Mouse (Mus musculus) A20 (cell line): ENCODE results near the gene Ptprcap.

ENCODE experiments used
- DNase-seq: peaks from one replicate; pipeline ENCODE4 v3.0.0-alpha.2; 2011; ENCODE audit warnings: low read depth, low spot score

Ptprcap gene

GRCm38 (mm10) chr19:4153232-4153654 lies at the start of gene Ptprcap:
TSS of gene Ptprcap (plus strand) at chr19:4153604.
- DNase-seq, result no peak

- DNase-seq, result peak; percentile 73
Measured at GRCm38 (mm10) chr19:4103792-4104191, 49.6 kb upstream of the Ptprcap start.

DNA sequence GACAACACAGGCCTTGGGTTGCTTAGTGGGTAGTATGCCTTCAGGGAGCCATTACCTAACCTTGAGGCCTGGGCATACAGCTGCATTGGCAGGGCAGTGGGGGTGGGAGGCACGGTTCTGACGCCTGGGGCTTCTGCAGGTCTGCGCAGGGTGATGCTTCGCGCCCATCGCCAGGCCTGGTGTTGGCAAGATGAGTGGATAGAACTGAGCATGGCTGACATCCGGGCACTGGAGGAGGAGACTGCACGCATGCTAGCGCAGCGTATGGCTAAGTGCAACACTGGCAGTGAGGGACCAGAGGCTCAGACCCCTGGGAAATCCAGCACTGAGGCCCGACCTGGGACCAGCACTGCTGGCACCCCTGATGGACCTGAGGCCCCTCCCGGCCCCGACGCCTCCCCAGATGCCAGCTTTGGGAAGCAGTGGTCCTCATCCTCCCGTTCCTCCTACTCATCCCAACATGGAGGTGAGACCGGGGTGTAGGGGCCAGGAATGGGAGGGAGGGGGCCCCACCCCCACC lies 48.7 kb upstream of the Ptprcap start:
- no peak for DNase-seq

- DNase-seq, result no peak
Measured at GRCm38 (mm10) chr19:4106654-4107053, 46.8 kb upstream of the Ptprcap start.

DNA sequence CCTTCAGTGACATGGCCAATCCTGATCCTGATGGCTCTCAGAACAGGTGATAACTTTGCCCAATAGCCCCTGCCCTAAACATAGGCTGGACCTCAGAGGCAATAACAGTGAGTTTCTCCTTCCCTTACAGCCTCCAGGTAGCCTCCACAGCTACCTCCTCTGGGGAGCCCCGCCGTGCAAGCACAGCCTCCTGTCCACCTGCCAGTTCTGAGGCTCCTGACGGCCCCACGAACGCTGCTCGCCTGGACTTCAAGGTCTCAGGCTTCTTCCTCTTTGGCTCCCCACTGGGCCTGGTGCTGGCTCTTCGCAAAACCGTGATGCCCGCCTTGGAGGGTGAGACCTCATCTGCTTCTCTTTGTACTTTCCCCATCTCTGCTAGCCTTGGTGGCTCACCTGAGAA lies 44.9 kb upstream of the Ptprcap start:
- no peak for DNase-seq

DNA sequence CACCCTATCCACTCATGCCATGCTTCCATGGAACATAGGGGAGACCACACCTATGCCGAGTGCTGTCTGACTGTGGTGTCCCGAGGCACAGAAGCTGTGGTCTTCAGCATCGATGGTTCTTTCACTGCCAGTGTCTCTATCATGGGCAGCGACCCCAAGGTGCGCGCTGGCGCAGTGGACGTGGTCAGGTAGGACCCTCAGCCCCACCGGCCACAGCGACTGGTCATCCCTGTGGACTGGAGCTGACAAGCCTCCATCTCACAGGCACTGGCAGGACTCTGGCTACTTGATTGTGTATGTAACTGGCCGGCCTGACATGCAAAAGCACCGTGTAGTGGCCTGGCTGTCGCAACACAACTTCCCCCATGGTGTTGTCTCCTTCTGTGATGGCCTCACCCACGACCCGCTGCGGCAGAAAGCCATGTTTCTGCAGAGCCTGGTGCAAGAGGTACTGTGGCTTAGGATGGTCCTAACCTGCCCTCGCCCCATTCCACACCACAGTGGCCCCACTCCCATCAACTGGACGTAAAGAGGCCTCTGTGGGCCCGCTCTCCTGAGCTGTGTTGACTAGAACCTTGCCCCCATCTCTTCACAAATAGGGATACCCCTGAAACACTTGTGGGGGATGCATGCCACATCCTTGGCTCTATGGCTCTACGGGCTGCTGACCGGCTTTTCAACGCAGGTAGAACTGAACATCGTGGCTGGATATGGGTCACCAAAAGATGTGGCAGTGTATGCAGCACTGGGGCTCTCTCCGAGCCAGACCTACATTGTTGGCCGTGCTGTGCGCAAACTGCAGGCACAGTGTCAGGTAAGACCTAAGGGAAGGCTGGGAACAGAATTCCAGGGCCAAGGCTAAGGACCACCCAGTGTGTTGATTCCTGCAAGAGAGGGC lies 41.1 kb upstream of the Ptprcap start:
- DNase-seq, result no peak

GRCm38 (mm10) chr19:4113186-4113805 lies 40.1 kb upstream of the Ptprcap start:
- peak; percentile 9 for DNase-seq

DNA sequence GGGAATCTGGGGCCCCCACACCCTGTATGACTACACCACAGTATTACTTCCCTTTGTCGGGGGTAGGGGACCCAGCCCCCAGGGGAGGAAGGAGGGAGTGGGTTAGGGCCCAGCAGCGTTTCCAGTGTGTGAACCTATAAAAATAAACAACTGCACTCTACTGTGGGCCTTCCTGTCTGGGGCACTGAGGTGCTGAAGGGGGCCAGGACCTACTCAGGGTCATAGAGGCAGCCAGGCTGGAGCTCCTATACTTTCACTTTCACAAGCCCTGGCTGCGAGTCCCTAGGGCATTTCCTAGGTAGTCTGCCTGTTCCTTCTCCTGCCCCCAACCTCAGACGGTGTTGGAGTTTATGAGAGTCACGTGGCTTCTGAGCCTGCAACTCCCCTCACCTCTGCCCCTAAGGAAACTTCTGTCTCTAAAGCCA lies 39.6 kb upstream of the Ptprcap start:
- DNase-seq, result peak; percentile 64

- peak; percentile 1 for DNase-seq
Measured at GRCm38 (mm10) chr19:4114551-4114950, 38.9 kb upstream of the Ptprcap start.

- no peak for DNase-seq
Measured at GRCm38 (mm10) chr19:4115144-4115543, 38.3 kb upstream of the Ptprcap start.

DNA sequence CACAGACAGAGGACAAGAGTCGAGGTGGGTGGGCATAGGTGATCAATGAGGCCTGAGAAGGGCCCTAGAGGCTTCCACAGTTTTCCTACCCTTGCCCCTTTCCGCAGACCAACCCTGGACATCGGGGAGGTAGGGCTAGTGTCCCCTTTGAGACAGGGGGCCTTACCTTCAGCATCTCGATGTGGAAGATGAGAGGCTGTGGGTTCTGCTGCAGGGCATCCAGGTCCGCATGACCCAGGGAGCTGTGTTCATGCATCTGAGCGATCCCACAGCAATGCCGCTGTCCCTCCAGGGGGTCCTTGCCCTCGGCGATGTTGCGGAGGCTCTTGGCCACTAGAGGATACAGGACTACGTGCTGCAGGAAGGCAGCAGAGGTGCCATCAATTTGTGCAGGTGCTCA lies 37.6 kb upstream of the Ptprcap start:
- DNase-seq, result no peak

DNA sequence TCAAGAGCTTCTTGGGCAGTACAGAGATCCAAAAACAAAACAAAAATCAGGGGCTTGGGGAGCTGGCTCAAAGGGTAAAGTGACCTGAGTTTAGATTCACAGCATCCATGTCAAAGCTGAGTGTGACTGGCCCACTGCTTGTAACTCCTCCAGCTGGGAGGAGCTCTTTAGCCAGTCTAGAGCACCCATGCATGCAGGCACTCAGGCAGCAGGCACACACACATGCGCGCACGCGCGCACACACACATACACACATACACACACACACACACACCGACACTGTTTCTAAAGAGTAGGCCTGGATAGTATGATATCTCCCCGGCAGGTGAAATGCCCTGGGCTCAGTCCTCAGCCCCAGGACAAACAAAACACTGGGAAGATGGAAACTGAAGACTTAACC lies 36.4 kb upstream of the Ptprcap start:
- no peak for DNase-seq

GRCm38 (mm10) chr19:4118350-4118749 lies 35.1 kb upstream of the Ptprcap start:
- DNase-seq, result no peak

DNA sequence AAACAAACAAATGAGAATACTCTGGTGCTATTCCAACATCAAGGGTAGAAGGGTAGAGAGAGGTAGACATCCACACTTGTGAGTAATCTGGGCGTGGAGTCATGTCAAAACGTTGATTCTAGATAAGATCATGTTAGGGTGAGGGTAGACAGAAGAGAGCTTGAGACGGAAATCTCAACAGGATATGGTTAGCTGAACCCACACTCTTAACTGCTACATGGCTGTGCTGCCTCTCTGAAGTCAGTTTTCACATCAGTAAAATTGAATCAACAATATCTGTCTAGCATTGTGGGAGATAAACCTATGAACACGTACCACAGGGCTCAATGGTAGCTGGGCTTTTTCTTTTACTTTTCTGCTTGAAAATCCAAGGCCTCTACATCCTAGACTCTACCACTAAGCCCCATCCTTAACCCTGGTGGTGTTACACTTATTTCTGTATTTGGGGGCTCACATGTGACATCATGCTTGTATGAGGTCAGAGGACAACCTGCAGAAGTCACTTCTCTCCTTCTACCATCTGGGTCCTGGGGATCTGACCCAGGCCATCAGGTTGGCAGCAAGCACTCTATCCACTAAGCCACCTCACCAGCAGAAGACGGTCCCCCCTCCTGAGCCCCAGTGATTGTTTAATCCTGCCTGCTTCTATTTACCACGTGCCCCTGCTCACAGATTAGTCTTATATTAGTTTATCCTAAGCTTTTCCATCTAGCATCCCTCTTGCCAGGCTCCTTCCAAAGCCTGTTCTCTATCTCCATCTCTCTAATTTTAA lies 33.5 kb upstream of the Ptprcap start:
- DNase-seq, result no peak

GRCm38 (mm10) chr19:4120496-4120895 lies 32.9 kb upstream of the Ptprcap start:
- DNase-seq, result no peak

DNA sequence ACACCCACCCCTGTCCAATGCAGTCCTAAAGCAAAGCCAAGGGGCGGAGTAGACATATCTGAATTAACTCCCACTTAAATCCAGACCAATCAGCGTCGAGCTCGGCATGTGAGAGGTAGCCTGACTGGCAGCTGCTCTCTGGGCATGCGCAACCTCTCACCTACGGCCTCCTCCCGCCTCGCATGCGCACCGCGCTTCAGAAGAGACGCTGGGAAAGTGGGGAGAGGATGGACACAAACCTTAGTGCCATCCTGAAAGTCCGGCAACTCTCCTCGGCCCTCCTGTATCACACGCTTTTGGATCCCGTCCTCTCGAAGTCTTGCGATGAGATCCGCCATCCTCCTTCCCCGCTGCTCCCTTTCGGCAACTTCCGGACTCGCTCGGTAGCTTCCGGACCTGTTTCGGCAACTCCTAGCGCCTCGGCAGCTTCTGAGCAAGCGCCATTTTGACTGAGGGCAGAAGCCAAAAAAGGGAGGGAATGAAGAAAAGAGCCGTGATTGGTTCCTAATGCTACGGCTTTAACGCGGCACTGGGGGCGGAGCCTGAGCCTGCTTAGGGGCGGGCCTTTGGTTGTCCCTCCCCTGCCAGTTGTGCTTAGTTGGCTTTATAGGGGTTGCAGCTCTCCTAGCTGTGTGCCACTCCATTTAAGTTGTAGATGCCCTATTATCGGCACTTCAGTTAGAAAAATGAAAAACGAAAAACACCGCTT lies 32.2 kb upstream of the Ptprcap start:
- DNase-seq, result peak; percentile 99

GRCm38 (mm10) chr19:4121896-4122295 lies 31.5 kb upstream of the Ptprcap start:
- DNase-seq, result peak; percentile 70

GRCm38 (mm10) chr19:4122411-4123370 lies 30.7 kb upstream of the Ptprcap start:
- DNase-seq, result peak; percentile 85

DNA sequence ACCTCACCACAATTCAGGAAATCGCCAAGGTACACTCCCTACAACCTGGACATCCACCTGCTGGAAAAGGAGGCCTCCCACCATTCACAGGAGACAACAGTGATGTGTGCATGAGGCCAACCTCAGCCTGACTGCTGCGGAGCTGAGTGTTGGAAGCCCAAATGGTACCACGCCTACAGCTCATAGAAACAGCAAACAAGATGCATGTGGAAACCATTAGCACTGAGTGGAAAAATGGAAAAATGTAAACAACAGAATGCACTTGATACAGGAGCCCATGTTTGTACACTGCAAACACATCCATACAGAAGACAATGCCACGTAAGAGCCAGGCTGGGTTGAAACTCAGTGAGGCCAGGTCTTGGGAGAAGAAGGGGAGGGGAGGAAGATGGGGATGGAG lies 29.0 kb upstream of the Ptprcap start:
- no peak for DNase-seq

DNA sequence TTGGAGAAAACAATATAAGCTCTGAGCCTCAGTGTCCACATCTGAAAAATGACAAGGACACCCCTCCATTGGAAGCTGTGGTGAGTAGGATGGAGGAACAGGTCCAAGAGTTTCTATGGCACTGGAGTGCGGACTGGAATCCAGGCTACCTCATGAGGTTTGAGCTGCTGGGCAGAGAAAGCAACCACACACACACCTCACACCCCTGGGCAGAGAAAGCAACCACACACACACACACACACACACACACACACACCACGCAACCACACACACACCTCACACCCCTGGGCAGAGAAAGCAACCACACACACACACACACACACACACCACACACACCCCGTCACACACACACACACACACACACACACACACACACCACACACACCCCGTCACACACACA lies 28.1 kb upstream of the Ptprcap start:
- DNase-seq, result peak; percentile 39
